Mouse (Mus musculus) intestine, embryonic 16.5 days (tissue): ENCODE measurements around the gene Wdr17. TPM values are rescaled to one million over a fixed set of nuclear protein-coding genes. Genes with fewer than 3 reads are reported as not detected.

ENCODE experiments used
- ATAC-seq: fragments of 200-750 bp; cut with Nextera tagmentation; 2 replicates; pipeline ENCODE4 v1.8.0; 2017; ENCODE audit warnings: moderate TSS enrichment, moderate library complexity
- H3K27ac ChIP-seq: fragments of 300-500 bp; sonication (generic); 2 replicates; pipeline ENCODE4 v1.5.1; 2014; ENCODE audit warnings: mild to moderate bottlenecking, low read length
- H3K27me3 ChIP-seq: fragments of 300-500 bp; sonication (generic); replicated peaks from 2 replicates; pipeline ENCODE4 v1.6.1; 2014; ENCODE audit warnings: low read length, control low read depth, mixed read lengths; ENCODE audit not compliant: control insufficient read depth, insufficient read depth
- H3K36me3 ChIP-seq: fragments of 300-500 bp; sonication (generic); 2 replicates; pipeline ENCODE4 v1.6.1; 2014; ENCODE audit warnings: low read length, control low read depth; ENCODE audit not compliant: control insufficient read depth, insufficient read depth
- H3K4me1 ChIP-seq: fragments of 300-500 bp; sonication (generic); 2 replicates; pipeline ENCODE4 v1.6.1; 2014; ENCODE audit warnings: low read length, control low read depth, mixed read lengths; ENCODE audit not compliant: control insufficient read depth, insufficient read depth
- H3K4me2 ChIP-seq: fragments of 300-500 bp; sonication (generic); 2 replicates; pipeline ENCODE4 v1.6.1; 2014; ENCODE audit warnings: low read depth, low read length, control low read depth
- H3K4me3 ChIP-seq: fragments of 300-500 bp; sonication (generic); 2 replicates; pipeline ENCODE4 v1.5.1; 2014; ENCODE audit warnings: mild to moderate bottlenecking, low read length
- H3K9ac ChIP-seq: fragments of 300-500 bp; sonication (generic); 2 replicates; pipeline ENCODE4 v1.6.1; 2014; ENCODE audit warnings: low read depth, low read length
- H3K9me3 ChIP-seq: fragments of 300-500 bp; sonication (generic); 2 replicates; pipeline ENCODE4 v1.6.1; 2016; ENCODE audit warnings: low read length, control low read depth; ENCODE audit not compliant: control insufficient read depth
- WGBS: fragments of 180-500 bp; shearing (Covaris S2); extraction: QIAGEN DNeasy Blood & Tissue Kit; methylation state at CpG from one replicate; pipeline ENCODE4 v1.1.7; 2014; 5-methylcytosine and 5-hydroxymethylcytosine counted together
- polyA plus RNA-seq: library from polyadenylated mRNA; unstranded; fragments of >200 nt; fragmentation: Nextera tagmentation; extraction: Ambion mirVana; gene quantifications from 2 replicates; pipeline ENCODE4 v1.2.1, GENCODE M21; 2015

Gene Wdr17
- polyA plus RNA-seq, 1 experiment from 2014 or later, result 0.37 TPM

- no peaks in the 10 kb centered on the region for H3K4me1 ChIP-seq
- 66% methylated on average over 6 of the region's 6 CpGs for WGBS
- H3K9ac ChIP-seq, result no peak overlapping the region
Observed at GRCm38 (mm10) chr8:54808217-54808616, 78.8 kb downstream of the Wdr17 start.

GRCm38 (mm10) chr8:54806173-54806572 is 80.8 kb downstream of the Wdr17 start:
- Histone ChIP-seq H3K4me1 (no peaks in the 10 kb centered on the region), H3K9me3 (no peaks in the 10 kb centered on the region), H3K4me3 (no peak overlapping the region), H3K36me3 (no peaks in the 10 kb centered on the region), H3K27me3 (no peaks in the 10 kb centered on the region), H3K27ac (no peak overlapping the region), H3K9ac (no peak overlapping the region), H3K4me2 (no peak overlapping the region)
- WGBS, result 86% methylated on average over 6 of the region's 6 CpGs
- ATAC-seq, result no peak

More at GRCm38 (mm10) chr8:54808217-54808616, 78.8 kb downstream of the Wdr17 start:
- H3K27me3 ChIP-seq, result no peaks in the 10 kb centered on the region
- H3K36me3 ChIP-seq, result no peaks in the 10 kb centered on the region
- H3K9me3 ChIP-seq, result no peaks in the 10 kb centered on the region
- no peak overlapping the region for H3K4me3 ChIP-seq
- H3K27ac ChIP-seq, result no peak overlapping the region
- H3K4me2 ChIP-seq, result no peak overlapping the region
- no peak for ATAC-seq

GRCm38 (mm10) chr8:54792699-54793061 is 94.3 kb downstream of the Wdr17 start:
- ATAC-seq, result no peak
- no peak overlapping the region for H3K4me3 ChIP-seq
- no peaks in the 10 kb centered on the region for H3K36me3 ChIP-seq
- WGBS, result 82% methylated on average over 2 of the region's 2 CpGs
- H3K9ac ChIP-seq, result no peak overlapping the region
- H3K9me3 ChIP-seq, result no peaks in the 10 kb centered on the region
- H3K27ac ChIP-seq, result no peak overlapping the region
- no peaks in the 10 kb centered on the region for H3K27me3 ChIP-seq
- H3K4me2 ChIP-seq, result no peak overlapping the region
- H3K4me1 ChIP-seq, result no peaks in the 10 kb centered on the region

GRCm38 (mm10) chr8:54791858-54792698 is 94.9 kb downstream of the Wdr17 start:
- Histone ChIP-seq H3K27ac (no peak overlapping the region), H3K9me3 (no peaks in the 10 kb centered on the region), H3K36me3 (no peaks in the 10 kb centered on the region), H3K9ac (no peak overlapping the region), H3K4me3 (no peak overlapping the region), H3K27me3 (no peaks in the 10 kb centered on the region), H3K4me1 (no peaks in the 10 kb centered on the region), H3K4me2 (no peak overlapping the region)
- ATAC-seq, result no peak
- 75% methylated on average over 2 of the region's 2 CpGs for WGBS

GRCm38 (mm10) chr8:54780134-54780942 is 106.6 kb downstream of the Wdr17 start:
- Histone ChIP-seq H3K9me3 (no peaks in the 10 kb centered on the region), H3K4me2 (peak overlapping the region; percentile 72), H3K27me3 (no peaks in the 10 kb centered on the region), H3K4me3 (peak overlapping the region; percentile 44), H3K9ac (peak overlapping the region; percentile 52), H3K4me1 (no peaks in the 10 kb centered on the region), H3K27ac (no peak overlapping the region), H3K36me3 (no peaks in the 10 kb centered on the region)
- WGBS, result 10% methylated on average over 16 of the region's 16 CpGs
- peak; percentile 81 for ATAC-seq

- Histone ChIP-seq H3K9me3 (no peaks in the 10 kb centered on the region), H3K4me3 (peak overlapping the region; percentile 44), H3K36me3 (no peaks in the 10 kb centered on the region), H3K4me2 (peak overlapping the region; percentile 72), H3K9ac (peak overlapping the region; percentile 52), H3K4me1 (no peaks in the 10 kb centered on the region), H3K27ac (no peak overlapping the region), H3K27me3 (no peaks in the 10 kb centered on the region)
- ATAC-seq, result peak; percentile 86
- 1% methylated on average over 23 of the region's 23 CpGs for WGBS
Observed at GRCm38 (mm10) chr8:54779317-54780133, 107.5 kb downstream of the Wdr17 start.

GRCm38 (mm10) chr8:54777012-54777411 is 110.0 kb downstream of the Wdr17 start:
- no peaks in the 10 kb centered on the region for H3K36me3 ChIP-seq
- H3K9me3 ChIP-seq, result no peaks in the 10 kb centered on the region
- no peaks in the 10 kb centered on the region for H3K4me1 ChIP-seq
- no peak overlapping the region for H3K27ac ChIP-seq
- H3K27me3 ChIP-seq, result no peaks in the 10 kb centered on the region
- no peak overlapping the region for H3K4me3 ChIP-seq
- H3K9ac ChIP-seq, result no peak overlapping the region
- no peak overlapping the region for H3K4me2 ChIP-seq
- ATAC-seq, result no peak

- Histone ChIP-seq H3K9me3 (no peaks in the 10 kb centered on the region), H3K9ac (no peak overlapping the region), H3K27me3 (no peaks in the 10 kb centered on the region), H3K27ac (no peak overlapping the region), H3K4me1 (no peaks in the 10 kb centered on the region), H3K36me3 (no peaks in the 10 kb centered on the region), H3K4me2 (no peak overlapping the region), H3K4me3 (no peak overlapping the region)
- no peak for ATAC-seq
Observed at GRCm38 (mm10) chr8:54776241-54776640, 110.7 kb downstream of the Wdr17 start.

- no peak for ATAC-seq
- WGBS, result 90% methylated on average over 1 of the region's 1 CpGs
- no peak overlapping the region for H3K4me3 ChIP-seq
- H3K9me3 ChIP-seq, result no peaks in the 10 kb centered on the region
- no peak overlapping the region for H3K4me2 ChIP-seq
- H3K9ac ChIP-seq, result no peak overlapping the region
- H3K27me3 ChIP-seq, result no peaks in the 10 kb centered on the region
- no peaks in the 10 kb centered on the region for H3K36me3 ChIP-seq
- no peak overlapping the region for H3K27ac ChIP-seq
- no peaks in the 10 kb centered on the region for H3K4me1 ChIP-seq
Observed at GRCm38 (mm10) chr8:54757646-54758045, 129.3 kb downstream of the Wdr17 start.
